Mouse (Mus musculus) embryonic fibroblast, embryonic 13.5 days (primary cell): ENCODE results near the gene Mfsd4a.

Experiments
- CTCF ChIP-seq: IDR thresholded peaks from 2 replicates; pipeline ENCODE4 v1.5.1; 2011; ENCODE audit warnings: mild to moderate bottlenecking, control low read depth, low read length, moderate library complexity, borderline replicate concordance; ENCODE audit not compliant: insufficient read depth
- POLR2A ChIP-seq: IDR thresholded peaks from 2 replicates; pipeline ENCODE4 v1.6.1; 2011; ENCODE audit warnings: low read depth, mild to moderate bottlenecking, control low read depth, low read length, moderate library complexity

DNA sequence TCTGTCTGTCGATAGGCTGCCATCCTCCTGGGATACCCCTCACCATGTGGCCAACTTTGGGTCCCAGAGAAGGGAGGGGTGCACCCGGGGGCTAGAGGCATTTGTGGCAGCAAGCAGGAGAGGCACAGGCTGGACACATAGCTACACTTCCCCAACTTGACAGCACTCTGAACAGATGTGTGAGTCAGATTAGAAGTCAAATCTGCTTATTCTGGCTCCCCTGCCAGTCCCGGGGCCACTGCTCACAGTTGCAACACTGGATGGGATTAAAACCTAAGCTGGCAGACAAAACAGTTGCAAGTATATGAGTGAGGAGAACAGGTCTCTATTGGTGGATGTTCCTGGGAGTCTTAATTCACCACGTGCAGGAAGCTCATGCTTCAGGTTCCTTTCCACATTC is 31.9 kb upstream of the Mfsd4a start:
- TF ChIP-seq POLR2A = no peak
- no peak for TF ChIP-seq CTCF
